Mouse (Mus musculus): ENCODE measurements around the gene Crebl2.

Crebl2 gene

DNA sequence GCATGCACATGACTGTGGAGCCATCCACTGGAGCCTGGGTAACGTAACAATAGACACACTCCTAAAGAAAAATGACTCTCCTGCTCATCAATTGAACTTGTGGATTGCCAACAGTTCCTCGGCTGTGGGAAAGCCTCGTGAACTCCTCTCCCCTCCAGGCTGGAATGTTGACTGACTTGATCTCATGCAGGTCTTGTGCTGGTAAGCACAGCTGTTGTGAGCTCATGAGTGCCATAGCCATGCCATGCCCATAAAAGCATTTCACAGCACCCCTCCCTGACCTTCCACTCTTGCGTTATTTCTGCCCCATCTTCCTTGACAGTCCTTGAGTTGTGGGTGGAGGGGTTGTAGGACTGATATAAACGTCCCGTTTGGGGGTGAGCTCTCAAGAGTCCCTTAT is 9.5 kb upstream of the Crebl2 start:
- no peak for DNase-seq (ENCODE audit: low spot score)

DNA sequence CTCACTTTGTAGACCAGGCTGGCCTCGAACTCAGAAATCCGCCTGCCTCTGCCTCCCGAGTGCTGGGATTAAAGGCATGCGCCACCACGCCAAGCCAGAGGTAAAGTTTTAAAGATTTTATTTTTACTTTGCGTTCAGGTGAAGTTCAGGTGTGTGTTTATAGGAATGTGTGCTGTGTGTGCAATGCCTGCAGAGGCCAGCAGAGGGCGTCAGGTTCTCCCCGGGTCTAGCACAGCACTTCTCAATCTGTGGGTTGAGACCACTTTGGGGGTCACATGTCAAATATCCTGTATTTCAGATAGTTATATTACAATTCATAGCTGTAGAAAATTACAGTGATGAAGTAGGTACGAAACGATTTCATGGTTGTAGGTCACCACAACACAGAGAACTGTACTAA is 7.1 kb upstream of the Crebl2 start:
- DNase-seq (ENCODE audit: low spot score): no peak

DNA sequence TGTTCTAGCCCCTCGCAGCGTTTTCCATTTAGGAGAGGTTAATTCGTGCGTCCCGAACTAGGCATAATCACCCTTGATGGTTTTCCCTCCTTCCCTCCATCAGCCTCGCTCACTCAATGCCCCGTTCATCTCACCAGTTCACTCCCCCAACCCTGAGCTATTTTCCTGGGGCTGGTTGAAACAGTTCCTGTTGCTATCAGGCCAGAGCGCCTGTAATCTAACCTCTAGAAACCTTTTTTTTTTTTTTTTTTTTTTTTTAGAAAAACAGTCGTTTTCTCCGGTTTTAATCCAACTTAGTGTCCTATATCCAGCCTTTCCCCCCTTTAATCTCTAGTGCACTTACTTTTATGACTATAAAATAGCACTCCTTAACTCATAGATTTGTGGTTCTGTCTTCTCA is 822 bp downstream of the Crebl2 start:
- DNase-seq (ENCODE audit: low spot score): no peak

DNA sequence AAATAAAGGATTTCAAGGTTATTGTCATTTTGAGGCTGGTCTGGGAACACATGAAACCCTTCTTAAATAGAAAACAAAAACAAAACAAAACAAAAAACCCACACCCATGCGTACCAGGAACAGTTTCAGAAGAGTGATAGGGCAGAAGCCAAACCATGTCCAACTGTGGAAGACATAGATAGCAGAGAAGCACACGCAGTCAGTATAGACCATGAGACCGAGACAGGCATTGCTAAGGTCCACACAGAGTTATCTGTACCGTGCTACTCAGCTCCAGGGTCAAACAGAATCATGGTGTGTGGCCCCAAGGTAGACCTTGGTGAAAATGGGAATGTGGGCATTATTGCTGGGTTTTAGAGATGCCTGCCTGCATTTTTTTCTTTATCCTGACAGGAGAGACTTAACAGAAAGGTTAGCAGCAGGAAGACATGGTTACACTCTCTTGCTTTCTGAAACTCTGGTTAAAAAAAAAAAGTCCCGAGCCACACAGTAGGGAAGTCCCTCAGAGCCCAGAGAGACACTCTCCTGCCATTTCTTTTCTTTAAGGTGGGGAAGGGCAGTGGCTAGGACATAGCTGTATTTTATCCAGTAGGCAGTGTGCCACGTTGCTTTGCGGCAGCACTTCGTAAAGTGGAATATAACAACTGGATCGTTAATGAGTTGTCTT is 4.8 kb downstream of the Crebl2 start:
- no peak for DNase-seq (ENCODE audit: low spot score)

DNA sequence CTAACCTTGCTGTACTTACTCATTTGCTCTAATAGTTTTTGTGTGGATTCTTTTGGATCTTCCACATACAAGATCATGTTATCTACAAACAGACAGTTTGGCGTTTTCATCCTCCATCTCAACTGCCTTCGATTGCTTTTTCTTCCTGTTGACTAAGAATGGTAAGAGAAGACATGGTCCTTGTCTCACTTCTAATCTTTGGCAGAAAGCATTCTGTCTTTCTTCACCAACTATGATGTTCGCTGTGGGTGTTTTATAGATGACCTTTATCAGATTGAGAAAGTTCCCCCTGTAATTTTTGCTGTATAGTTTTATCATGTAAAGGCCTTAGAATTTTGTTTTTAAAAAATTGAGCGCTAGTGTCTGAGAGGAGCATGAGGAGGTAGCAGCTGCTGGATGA is 8.2 kb downstream of the Crebl2 start:
- no peak for DNase-seq (ENCODE audit: low spot score)

DNA sequence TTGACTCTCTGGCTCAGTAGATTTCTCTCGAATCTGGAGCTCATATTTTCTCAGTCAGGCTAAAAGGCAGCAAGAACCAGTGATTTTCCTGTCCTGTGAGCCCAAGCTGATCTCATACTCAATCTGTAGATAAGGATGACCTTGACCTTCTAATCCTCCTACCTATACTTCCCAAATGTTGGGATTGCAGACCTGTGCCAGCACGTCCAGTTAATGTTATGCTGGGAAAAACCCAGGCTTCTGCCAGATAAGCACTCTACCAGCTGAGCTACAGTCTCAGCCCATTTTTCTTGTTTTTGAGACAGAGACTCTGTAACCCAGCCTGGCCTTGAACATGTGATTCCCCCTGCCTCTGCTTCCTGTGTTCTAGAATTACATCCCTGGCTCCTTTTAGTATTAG is 10.4 kb downstream of the Crebl2 start:
- no peak for DNase-seq (ENCODE audit: low spot score)

DNA sequence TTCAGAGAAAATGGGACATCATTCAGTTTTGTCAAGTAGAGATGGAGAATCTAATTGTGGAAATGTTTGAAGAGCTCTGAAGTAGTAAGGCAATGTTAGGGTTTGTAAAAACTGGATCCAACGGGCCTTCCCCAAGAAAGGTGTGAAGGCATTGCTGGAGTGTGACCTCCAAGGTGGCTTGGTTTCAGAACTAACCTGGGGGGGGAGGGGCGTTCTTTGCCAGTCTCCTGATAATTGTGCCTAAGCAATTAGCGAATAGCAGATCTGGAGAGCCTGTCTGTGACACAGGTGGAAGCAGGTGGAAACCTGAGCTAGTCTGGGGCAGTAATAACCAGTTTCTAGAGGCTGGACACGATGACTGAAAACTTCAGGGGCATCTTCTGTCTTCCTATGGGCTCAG is 15.8 kb downstream of the Crebl2 start:
- DNase-seq (ENCODE audit: low spot score): no peak

DNA sequence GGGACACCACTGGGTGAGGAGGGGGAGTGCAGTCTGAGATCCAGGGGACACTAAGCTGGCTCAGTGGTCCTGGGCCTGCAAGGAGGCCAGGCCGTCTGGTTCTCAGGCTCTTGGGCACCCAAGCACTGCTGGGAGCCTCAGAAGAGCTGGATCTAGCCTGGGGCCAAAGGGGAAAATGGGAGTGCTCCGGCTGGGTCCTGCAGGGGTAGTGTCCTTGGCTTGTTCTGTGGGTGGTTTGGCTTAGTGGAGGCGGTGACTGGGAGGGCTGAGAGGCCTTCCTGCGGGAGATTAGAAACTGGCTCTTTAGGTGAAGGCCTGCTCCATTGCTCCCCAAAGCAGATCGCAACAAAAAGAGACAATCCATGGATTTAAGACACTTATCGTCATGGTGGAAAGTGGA is 16.4 kb downstream of the Crebl2 start:
- no peak for DNase-seq (ENCODE audit: low spot score)

DNA sequence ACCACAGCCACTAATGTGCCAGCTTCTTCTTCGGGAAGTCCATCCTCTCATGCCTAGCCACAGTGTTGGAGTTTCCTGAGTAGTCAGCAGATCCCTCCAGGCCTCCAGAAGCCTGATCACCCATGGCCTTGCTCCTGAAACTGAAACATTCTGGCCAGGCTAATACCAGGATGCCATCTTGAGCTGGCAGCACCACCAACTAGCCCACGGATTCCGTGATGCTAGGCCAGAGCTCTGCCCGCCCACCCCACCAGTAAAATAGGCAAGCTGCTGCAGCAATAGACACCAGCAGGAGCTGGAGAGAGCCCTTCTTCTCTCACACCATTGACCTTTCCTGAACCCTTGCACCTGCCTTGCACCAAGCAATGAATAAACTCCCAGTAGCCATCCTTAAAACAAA is 17.6 kb downstream of the Crebl2 start:
- no peak for DNase-seq (ENCODE audit: low spot score)

DNA sequence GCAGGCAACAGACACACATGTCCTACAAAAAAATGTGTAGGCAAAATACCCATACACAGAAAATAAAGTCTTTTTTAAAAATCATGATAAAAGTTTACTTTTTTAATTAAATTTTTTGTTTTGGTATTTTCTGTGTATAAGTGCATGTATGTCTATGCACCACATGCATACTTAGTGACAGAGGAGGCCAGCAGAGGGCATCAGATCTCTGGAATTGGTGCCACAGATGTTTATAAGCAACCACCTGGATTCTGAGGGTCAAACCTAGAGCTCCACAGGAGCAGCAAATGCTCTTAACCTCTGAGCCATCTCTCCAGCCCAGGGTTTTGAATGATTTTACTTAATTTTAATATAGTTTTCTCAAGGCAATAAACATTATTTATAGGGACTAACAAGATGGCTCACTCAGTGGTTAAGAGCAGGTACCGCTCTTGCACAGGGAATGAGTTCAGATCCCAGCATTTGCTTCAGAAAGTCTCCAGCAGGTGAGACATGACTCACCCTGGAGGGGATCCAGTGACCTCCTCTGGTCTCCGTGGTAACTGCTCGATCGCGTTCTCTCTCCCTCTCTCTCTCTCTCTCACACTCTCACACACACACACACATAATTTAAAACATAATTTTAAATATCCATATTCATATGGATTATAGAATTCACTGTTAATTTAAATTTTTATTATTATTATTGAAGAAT is 18.4 kb downstream of the Crebl2 start:
- no peak for DNase-seq (ENCODE audit: low spot score)

DNA sequence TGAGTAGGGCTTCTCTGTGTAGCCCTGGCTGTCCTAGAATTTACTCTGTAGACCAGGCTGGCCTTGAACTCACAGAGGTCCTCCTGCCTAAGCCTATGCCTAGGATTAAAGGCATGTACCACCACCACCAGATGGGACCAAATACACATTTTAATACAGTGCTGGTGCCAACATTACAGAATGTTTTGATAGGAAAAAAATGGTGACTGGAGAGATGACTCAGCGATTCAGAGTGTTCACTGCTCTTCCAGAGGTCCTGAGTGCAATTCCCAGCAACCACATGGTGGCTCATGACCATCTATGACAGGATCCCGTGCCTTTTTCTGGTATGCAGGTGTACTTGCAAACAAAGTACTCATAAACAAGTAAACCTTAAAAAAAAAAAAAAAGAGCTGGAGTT is 19.5 kb downstream of the Crebl2 start:
- no peak for DNase-seq (ENCODE audit: low spot score)

DNA sequence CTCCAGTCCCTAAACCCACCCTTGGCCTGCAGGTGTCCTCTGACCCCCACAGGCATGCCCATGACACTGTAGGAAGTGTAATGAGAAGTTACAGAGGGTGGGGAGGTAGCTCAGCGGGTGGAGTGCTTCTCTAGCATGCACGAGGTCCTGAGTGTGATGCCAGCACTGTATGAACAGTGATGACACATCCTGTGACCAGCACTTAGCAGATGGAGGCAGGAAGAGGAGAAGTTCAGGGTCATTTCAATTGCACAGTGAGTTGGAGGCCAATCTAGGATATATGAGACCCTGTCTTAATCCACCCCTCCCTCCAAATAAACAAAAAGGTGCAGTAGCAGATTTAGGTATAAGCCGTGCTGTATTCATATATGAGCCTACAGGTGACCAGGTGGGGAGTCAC is 20.0 kb downstream of the Crebl2 start:
- DNase-seq (ENCODE audit: low spot score): no peak

DNA sequence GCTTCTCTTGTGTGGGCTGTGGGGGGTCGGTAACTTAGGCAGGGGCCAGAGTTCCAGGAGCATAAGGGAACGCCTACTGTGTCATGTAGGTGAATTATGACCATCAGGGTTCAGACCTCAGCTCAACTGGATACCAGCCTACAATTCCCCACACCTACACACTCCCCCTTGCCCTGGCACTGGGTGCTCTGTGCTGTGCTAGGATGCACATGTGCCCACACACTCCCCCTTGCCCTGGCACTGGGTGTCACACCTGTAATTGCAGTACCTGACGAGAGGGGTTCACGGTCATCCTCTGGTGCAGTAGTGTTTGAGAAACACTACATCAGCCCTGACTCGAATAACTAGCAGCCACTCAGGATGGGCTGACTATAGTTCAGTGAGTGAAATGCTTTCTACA is 24.8 kb downstream of the Crebl2 start:
- no peak for DNase-seq (ENCODE audit: low spot score)

DNA sequence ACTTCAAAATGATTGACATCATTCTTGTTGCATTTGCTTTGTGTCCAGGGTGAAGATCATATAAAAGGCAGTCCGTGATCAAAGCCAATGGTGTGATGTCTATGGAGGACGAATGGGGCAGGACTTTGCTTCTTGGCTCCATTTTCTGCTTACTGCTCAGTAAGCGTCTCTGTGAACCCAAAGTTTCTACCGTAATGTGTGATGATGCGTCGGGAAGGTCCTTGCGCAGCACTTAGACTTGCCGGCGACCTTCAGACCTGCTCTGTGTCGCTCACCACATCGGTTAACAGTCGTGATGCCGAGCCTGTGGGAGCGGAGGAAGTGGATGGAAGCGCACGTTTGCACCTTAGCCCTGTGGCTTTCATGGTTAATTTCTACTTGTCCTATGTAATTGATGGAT is 26.0 kb downstream of the Crebl2 start:
- DNase-seq (ENCODE audit: low spot score): no peak

DNA sequence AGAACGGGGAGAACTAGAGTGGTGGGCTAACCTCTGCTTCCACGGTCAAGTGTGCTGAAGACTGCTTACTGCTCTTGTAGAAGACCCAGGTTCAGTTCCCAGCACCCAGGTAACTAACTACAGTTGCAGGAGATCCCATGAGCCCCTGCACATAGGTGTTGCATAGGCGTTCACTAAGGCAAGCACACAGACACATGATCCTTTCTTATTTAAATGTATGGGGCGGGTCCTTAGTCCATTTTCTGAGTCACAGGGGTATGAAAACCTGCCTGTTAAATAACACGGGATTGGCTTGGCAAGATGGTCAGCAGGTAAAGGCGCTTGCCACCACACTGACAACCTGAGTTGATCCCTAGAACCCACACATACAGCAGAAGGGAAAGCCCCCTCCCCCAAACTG is 29.1 kb downstream of the Crebl2 start:
- no peak for DNase-seq (ENCODE audit: low spot score)

DNA sequence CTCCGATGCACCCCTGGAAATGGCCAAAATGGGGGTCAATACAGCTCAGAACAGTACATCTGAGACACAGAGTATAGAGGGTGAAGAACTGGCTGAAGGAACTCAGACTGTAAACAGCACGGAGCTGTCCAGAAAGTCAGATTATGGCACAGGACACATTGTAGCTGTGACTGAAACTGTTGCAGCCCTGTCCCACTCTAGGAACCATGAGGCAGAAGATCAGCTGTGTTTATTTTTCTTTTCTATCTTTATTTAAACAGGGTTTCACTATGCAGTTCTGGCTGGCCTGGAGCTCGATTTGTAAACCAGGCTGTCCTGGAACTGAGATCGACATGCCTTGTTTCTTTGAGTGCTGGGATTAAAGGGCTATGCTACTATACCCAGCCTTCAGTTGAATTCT is 30.3 kb downstream of the Crebl2 start:
- no peak for DNase-seq (ENCODE audit: low spot score)

DNA sequence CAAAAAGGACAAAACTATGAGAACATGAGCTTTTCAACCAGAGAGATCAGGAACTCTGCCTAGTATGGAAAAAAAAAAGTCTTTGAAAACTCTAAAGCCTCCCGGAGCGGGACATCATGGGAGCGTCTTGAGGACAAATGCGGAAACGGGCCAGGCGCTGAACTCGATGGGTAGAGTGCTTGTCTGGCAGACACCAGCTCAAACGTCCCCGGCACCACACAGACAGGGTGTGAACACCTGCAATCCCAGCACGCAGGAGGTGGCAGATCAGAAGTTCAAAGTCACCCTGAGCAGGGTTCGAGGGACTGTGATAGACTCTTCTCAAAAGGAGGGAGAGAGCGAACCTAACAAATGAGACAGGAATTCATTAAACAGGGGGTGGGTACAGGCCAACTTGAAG is 31.4 kb downstream of the Crebl2 start:
- no peak for DNase-seq (ENCODE audit: low spot score)

DNA sequence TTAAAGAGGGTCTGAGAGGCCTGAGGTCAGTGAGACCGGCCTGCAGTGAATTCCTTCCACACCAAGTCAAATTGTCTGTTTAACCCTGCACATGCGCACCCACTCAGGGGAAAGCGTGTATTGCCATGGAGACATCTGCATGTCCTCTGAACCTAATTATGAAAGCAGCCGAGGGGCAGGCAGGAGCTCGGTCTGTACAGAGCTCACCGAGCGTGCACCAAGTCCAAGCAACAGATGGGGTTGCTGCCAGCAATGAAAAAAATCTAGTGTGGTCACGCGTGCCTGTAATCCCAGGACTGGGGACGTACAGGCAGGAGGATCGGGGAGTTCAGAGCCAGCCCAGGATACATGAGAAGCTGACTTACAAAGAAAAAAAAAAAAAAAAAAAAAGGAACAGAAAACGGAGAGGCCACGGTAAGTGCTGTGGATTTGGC is 32.7 kb downstream of the Crebl2 start:
- DNase-seq (ENCODE audit: low spot score): no peak

DNA sequence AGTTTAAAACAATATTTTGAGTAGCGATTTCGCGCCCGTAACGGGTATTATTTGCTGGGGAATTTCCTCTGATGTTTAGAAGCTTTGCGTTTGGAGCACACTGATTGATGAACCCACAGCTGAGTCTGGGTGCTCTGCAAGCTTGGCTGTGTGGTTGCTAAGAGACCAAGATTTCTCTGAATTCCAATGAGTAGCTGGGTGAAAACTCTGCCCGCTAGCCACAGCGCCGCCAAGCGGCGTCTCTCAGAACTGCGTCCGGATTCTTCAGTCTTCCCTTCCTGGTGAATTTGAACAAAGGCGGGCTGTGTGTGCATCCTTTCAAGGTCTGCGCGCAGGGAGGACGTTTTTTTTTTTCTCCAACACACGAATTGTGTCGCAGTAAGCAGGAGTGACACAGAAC is 33.2 kb downstream of the Crebl2 start:
- peak; percentile 98 for DNase-seq (ENCODE audit: low spot score)

DNA sequence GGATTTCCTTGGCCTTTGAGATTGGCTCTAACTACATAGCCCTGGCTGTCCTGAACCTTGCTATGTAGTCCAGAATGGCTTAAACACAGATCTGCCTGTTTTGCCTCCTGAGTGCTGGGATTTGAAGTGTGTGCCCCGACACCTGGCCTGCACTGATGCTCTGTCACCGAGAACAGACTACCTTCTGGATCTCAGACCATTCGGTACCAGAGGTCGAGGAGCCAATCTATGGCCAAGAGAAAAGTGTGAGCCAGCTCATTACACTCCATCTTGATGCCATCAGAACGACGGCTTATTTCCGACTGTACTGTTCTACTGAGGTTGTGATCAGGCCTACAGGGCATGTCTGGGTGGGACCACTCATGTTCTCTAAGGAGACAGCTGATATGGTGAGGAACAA is 36.2 kb downstream of the Crebl2 start:
- no peak for DNase-seq (ENCODE audit: low spot score)

DNA sequence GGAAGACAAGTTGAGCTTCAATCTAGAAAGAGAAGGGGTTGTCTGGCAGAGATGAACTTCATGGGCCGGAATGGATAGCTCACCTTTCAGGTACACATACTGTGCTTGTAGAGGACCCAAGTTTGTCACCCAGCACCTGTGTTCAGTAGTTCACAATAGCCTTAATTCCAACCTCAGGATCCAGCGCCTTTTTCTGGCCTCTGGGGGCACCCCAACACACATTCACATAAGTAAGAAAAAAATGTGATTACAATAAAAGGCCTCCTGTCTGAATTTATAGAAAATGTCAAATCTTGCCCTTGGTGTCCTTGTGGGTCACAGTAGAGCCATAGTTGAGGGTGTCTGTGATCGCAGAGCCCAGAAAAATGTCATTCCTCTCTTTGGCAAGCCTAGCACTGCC is 37.4 kb downstream of the Crebl2 start:
- no peak for DNase-seq (ENCODE audit: low spot score)

DNA sequence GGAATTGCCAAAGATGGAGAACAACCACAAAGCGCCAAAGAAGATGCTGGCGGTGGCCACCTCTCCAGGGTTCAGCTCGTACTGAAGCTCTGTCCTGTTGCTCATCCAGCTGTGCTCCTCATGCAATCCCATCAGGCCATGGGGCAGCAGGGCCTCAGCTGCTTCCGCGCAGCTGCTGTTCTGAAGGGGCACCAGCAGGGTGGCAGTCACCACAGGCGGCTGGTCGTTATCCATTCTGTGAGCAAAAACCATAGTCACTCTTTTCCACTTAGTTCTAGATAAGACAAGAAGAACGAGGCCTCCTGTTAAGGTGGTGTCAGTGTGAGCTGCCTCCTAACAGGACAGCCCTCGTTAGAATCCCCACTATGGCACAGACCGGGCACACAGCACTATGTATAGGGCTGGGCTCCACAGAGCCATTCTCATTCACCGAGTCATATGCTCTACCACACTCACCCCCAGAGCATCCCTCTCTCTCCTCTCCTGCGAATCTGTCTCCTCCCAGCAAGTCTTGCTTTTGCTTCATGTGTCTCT is 40.3 kb downstream of the Crebl2 start:
- DNase-seq (ENCODE audit: low spot score): no peak

DNA sequence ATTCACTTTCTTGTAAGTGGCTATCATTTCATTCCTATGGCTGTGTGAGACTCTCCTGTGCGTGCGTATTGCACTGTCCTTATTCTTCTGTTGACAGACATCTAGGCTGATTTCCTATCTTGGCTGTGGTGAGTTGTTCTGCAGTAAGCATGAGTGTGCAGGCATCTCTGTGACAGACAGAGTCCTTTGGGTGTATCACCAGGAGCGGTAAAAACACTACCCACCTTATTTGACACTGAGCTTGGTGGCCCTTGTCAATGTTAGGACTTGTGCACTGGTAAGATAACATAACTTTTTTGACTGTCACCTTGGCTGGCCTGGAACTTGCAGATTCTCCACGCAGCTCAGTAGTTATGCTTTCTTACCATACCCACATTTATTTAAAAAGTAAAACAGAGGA is 40.9 kb downstream of the Crebl2 start:
- no peak for DNase-seq (ENCODE audit: low spot score)

DNA sequence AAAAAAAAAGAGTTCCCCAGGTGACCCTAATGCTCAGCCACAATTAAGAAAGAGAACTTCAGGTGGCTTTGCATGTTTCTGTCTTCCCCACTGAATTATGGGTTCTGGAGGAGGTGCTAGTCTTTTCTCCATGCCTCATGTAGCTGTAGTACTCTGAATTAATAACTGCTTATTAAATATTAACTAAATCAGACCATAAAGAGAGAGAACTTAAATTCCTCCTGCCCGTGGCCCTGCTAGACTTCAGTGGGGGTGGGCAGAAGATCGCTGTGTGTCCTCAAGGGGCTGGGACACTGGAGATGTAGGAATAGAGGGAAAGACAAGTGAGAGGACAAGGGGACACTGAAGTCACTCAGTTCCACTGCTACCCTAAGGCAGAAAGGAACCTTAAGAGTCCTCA is 42.3 kb downstream of the Crebl2 start:
- DNase-seq (ENCODE audit: low spot score): no peak
